Comparison of ENCODE assay signal across 14 mouse cellular contexts in genomic region chr2:181472256-181472827, GRCm38 (mm10). TPM values are rescaled to one million over a fixed set of nuclear protein-coding genes. Genes with fewer than 3 reads are reported as not detected.
DNase-seq lines count a peak whose midpoint lies in the region; ATAC-seq and TF ChIP-seq lines count a peak whose summit lies in the region.
"Had no signal": no experiment of that assay in that cellular context is flagged by ENCODE, and none has a peak within 500 bp of the region (broad histone marks: within the 10 kb centered on the region; RNA-seq: fewer than 3 reads in every experiment).

No protein-coding gene starts in this region.

- TF ChIP-seq CTCF in liver, postnatal 0 days (IDR thresholded peaks at IDR 0.05; ENCODE audit: low read depth) = no peak
- no peak for TF ChIP-seq CTCF in lung, postnatal 0 days (IDR thresholded peaks at IDR 0.05)

- no peaks in the 10 kb centered on the region for H3K36me3 ChIP-seq in liver, postnatal 0 days (replicated peaks; ENCODE audit: insufficient read depth, low read length)
- H3K36me3 ChIP-seq in heart, embryonic 16.5 days (ENCODE audit: control insufficient read depth, insufficient read depth) = no peaks in the 10 kb centered on the region
- H3K36me3 ChIP-seq in lung, postnatal 0 days (ENCODE audit: insufficient read depth, low read length) = no peaks in the 10 kb centered on the region
- no peaks in the 10 kb centered on the region for H3K36me3 ChIP-seq in intestine, embryonic 16.5 days (ENCODE audit: control insufficient read depth, insufficient read depth, low read length)
- H3K36me3 ChIP-seq: embryonic facial prominence, embryonic 12.5 days; forebrain, embryonic 15.5 days; intestine, embryonic 15.5 days had no signal

- no peak overlapping the region for H3K4me2 ChIP-seq in liver, postnatal 0 days (ENCODE audit: low read depth, low read length)
- H3K4me2 ChIP-seq in heart, embryonic 16.5 days (ENCODE audit: low read depth, low read length) = no peak overlapping the region
- no peak overlapping the region for H3K4me2 ChIP-seq in lung, postnatal 0 days (replicated peaks; ENCODE audit: low read depth, low read length)
- H3K4me2 ChIP-seq in intestine, embryonic 16.5 days (ENCODE audit: low read depth, low read length) = no peak overlapping the region
- H3K4me2 ChIP-seq: embryonic facial prominence, embryonic 12.5 days; forebrain, embryonic 15.5 days; intestine, embryonic 15.5 days had no signal

- WGBS in liver, postnatal 0 days (ENCODE audit: insufficient replicate concordance) = 59% methylated on average over 1 of the region's 1 CpGs
- 58% methylated on average over 1 of the region's 1 CpGs for WGBS in heart, embryonic 16.5 days
- 53% methylated on average over 1 of the region's 1 CpGs for WGBS in lung, postnatal 0 days
- 68% methylated on average over 1 of the region's 1 CpGs for WGBS in intestine, embryonic 16.5 days

- DNase-seq in frontal cortex, postnatal 14 days (ENCODE audit: low spot score in 2 of 2) = no peak
- no peak for DNase-seq in liver, postnatal 0 days
- no peak for DNase-seq in liver
- no peak for DNase-seq in lung, postnatal 0 days (ENCODE audit: low spot score)
- no peak for DNase-seq in right cerebral cortex, postnatal 36 days (ENCODE audit: low spot score in 2 of 2)
- DNase-seq: adrenal gland, postnatal 10 days had no signal

- ATAC-seq in frontal cortex, adult (ENCODE audit: low TSS enrichment) = peak; percentile 55; the same call in 1 of the 2 replicates
- ATAC-seq in liver, postnatal 0 days = peak; percentile 40; the same call in 1 of the 2 replicates
- peak; percentile 35; the same call in 1 of the 2 replicates for ATAC-seq in heart, embryonic 16.5 days (replicated peaks; ENCODE audit: extremely low read depth, insufficient read depth, low FRiP score)
- ATAC-seq in lung, postnatal 0 days = peak; percentile 51
- no peak for ATAC-seq in intestine, embryonic 16.5 days
- ATAC-seq: forebrain, embryonic 15.5 days; intestine, embryonic 15.5 days had no signal

- no peak for TF ChIP-seq EP300 in liver, postnatal 0 days (IDR thresholded peaks at IDR 0.05; ENCODE audit: low read depth)
- TF ChIP-seq EP300 in lung, postnatal 0 days (IDR thresholded peaks at IDR 0.05) = no peak; the same call in 1 of the 2 replicates

- H3K4me3 ChIP-seq in liver, postnatal 0 days (ENCODE audit: low read depth, low read length) = no peak overlapping the region
- no peak overlapping the region for H3K4me3 ChIP-seq in heart, embryonic 16.5 days (ENCODE audit: low read length)
- no peak overlapping the region for H3K4me3 ChIP-seq in lung, postnatal 0 days (ENCODE audit: low read depth, low read length)
- no peak overlapping the region for H3K4me3 ChIP-seq in intestine, embryonic 16.5 days (ENCODE audit: low read length)
- H3K4me3 ChIP-seq: embryonic facial prominence, embryonic 12.5 days; forebrain, embryonic 15.5 days; intestine, embryonic 15.5 days; myocyte had no signal

- H3K4me1 ChIP-seq in liver, postnatal 0 days (ENCODE audit: insufficient read depth) = peaks cover 8% of the 10 kb centered on the region
- H3K4me1 ChIP-seq in heart, embryonic 16.5 days (ENCODE audit: control insufficient read depth, insufficient read depth, low read length) = peaks cover 26% of the 10 kb centered on the region
- H3K4me1 ChIP-seq in lung, postnatal 0 days (ENCODE audit: insufficient read depth, low read depth, low read length) = no peaks in the 10 kb centered on the region; the same call in 1 of the 2 replicates
- peaks cover 11% of the 10 kb centered on the region; the same call in 1 of the 2 replicates for H3K4me1 ChIP-seq in intestine, embryonic 16.5 days (ENCODE audit: control insufficient read depth, insufficient read depth, low read length)
- H3K4me1 ChIP-seq: embryonic facial prominence, embryonic 12.5 days; forebrain, embryonic 15.5 days; intestine, embryonic 15.5 days had no signal

- peak overlapping the region; percentile 34; the same call in 1 of the 2 replicates for H3K27ac ChIP-seq in liver, postnatal 0 days (ENCODE audit: low read depth)
- H3K27ac ChIP-seq in heart, embryonic 16.5 days (ENCODE audit: low read length) = peak overlapping the region; percentile 52
- H3K27ac ChIP-seq in lung, postnatal 0 days (ENCODE audit: low read length) = peak overlapping the region; percentile 60
- no peak overlapping the region for H3K27ac ChIP-seq in intestine, embryonic 16.5 days (ENCODE audit: low read length)
- H3K27ac ChIP-seq: embryonic facial prominence, embryonic 12.5 days; forebrain, embryonic 15.5 days; intestine, embryonic 15.5 days had no signal

- no peak overlapping the region for H3K9ac ChIP-seq in liver, postnatal 0 days (replicated peaks)
- H3K9ac ChIP-seq in heart, embryonic 16.5 days (ENCODE audit: low read length) = no peak overlapping the region
- no peak overlapping the region for H3K9ac ChIP-seq in lung, postnatal 0 days (replicated peaks; ENCODE audit: low read depth)
- H3K9ac ChIP-seq in intestine, embryonic 16.5 days (ENCODE audit: low read depth, low read length) = no peak overlapping the region
- H3K9ac ChIP-seq: embryonic facial prominence, embryonic 12.5 days; forebrain, embryonic 15.5 days; intestine, embryonic 15.5 days had no signal

- H3K27me3 ChIP-seq in liver, postnatal 0 days (ENCODE audit: insufficient read depth, low read length) = no peaks in the 10 kb centered on the region
- H3K27me3 ChIP-seq in heart, embryonic 16.5 days (ENCODE audit: control insufficient read depth, insufficient read depth, low read length) = no peaks in the 10 kb centered on the region
- H3K27me3 ChIP-seq in lung, postnatal 0 days (replicated peaks; ENCODE audit: insufficient read depth, low read length) = no peaks in the 10 kb centered on the region
- H3K27me3 ChIP-seq in intestine, embryonic 16.5 days (replicated peaks; ENCODE audit: control insufficient read depth, insufficient read depth, low read length) = no peaks in the 10 kb centered on the region
- H3K27me3 ChIP-seq: embryonic facial prominence, embryonic 12.5 days; forebrain, embryonic 15.5 days; intestine, embryonic 15.5 days had no signal

- no peaks in the 10 kb centered on the region for H3K9me3 ChIP-seq in liver, postnatal 0 days (ENCODE audit: low read length)
- no peaks in the 10 kb centered on the region for H3K9me3 ChIP-seq in heart, embryonic 16.5 days (replicated peaks; ENCODE audit: control insufficient read depth, low read length)
- H3K9me3 ChIP-seq in lung, postnatal 0 days (ENCODE audit: low read length) = no peaks in the 10 kb centered on the region
- H3K9me3 ChIP-seq in intestine, embryonic 16.5 days (ENCODE audit: control insufficient read depth, low read length) = no peaks in the 10 kb centered on the region
- H3K9me3 ChIP-seq: embryonic facial prominence, embryonic 12.5 days; forebrain, embryonic 15.5 days; intestine, embryonic 15.5 days had no signal

RNA-seq across cellular contexts. Expression of gene Zbtb46, which starts 13.1 kb away (rescaled TPM):
- 3.0 and 3.5 TPM in 2 replicates for polyA plus RNA-seq in liver, postnatal 0 days (2015; fragmentation: Nextera tagmentation; extraction: Ambion mirVana)
- 9.8 and 10.3 TPM in 2 replicates for polyA plus RNA-seq in heart, embryonic 16.5 days (2015; fragmentation: Nextera tagmentation; extraction: Ambion mirVana)
- polyA plus RNA-seq in lung, postnatal 0 days (2015; fragmentation: Nextera tagmentation; extraction: Ambion mirVana) = 11.2 and 14.8 TPM in 2 replicates
- 6.1 and 6.5 TPM in 2 replicates for polyA plus RNA-seq in intestine, embryonic 16.5 days (2015; fragmentation: Nextera tagmentation; extraction: Ambion mirVana)

RNA-seq across cellular contexts. Expression of gene Abhd16b, which starts 20.7 kb away (rescaled TPM):
- polyA plus RNA-seq in liver, postnatal 0 days (2015; fragmentation: Nextera tagmentation; extraction: Ambion mirVana) = 0.06 and 0.08 TPM in 2 replicates
- polyA plus RNA-seq in heart, embryonic 16.5 days (2015; fragmentation: Nextera tagmentation; extraction: Ambion mirVana) = 0.17 and 0.19 TPM in 2 replicates
- 0.21 and 0.25 TPM in 2 replicates for polyA plus RNA-seq in lung, postnatal 0 days (2015; fragmentation: Nextera tagmentation; extraction: Ambion mirVana)
- polyA plus RNA-seq in intestine, embryonic 16.5 days (2015; fragmentation: Nextera tagmentation; extraction: Ambion mirVana) = 0.07 and 0.10 TPM in 2 replicates
- polyA plus RNA-seq: C2C12; forebrain, embryonic 15.5 days had no signal

RNA-seq across cellular contexts. Expression of gene Tpd52l2, which starts 24.6 kb away (rescaled TPM):
- polyA plus RNA-seq in liver, postnatal 0 days (2015; fragmentation: Nextera tagmentation; extraction: Ambion mirVana) = 51.8 and 52.5 TPM in 2 replicates
- 123 and 125 TPM in 2 replicates for polyA plus RNA-seq in heart, embryonic 16.5 days (2015; fragmentation: Nextera tagmentation; extraction: Ambion mirVana)
- polyA plus RNA-seq in lung, postnatal 0 days (2015; fragmentation: Nextera tagmentation; extraction: Ambion mirVana) = 131 and 135 TPM in 2 replicates
- 122 and 134 TPM in 2 replicates for polyA plus RNA-seq in intestine, embryonic 16.5 days (2015; fragmentation: Nextera tagmentation; extraction: Ambion mirVana)

RNA-seq across cellular contexts. Expression of gene Dnajc5, which starts 47.9 kb away (rescaled TPM):
- 20.5 and 24.7 TPM in 2 replicates for polyA plus RNA-seq in liver, postnatal 0 days (2015; fragmentation: Nextera tagmentation; extraction: Ambion mirVana)
- 77.9 and 82.1 TPM in 2 replicates for polyA plus RNA-seq in heart, embryonic 16.5 days (2015; fragmentation: Nextera tagmentation; extraction: Ambion mirVana)
- polyA plus RNA-seq in lung, postnatal 0 days (2015; fragmentation: Nextera tagmentation; extraction: Ambion mirVana) = 57.2 and 59.5 TPM in 2 replicates
- 73.5 and 74.1 TPM in 2 replicates for polyA plus RNA-seq in intestine, embryonic 16.5 days (2015; fragmentation: Nextera tagmentation; extraction: Ambion mirVana)
